Mouse (Mus musculus) liver, embryonic 14.5 days (tissue): ENCODE measurements at regions not wholly inside any gene's neighbourhood (a gene's known extent, or its start where the extent isn't known, plus 50 kb on each side); places are given as distances from the start of the nearest gene placed in this dataset.

Source experiments
- CTCF ChIP-seq: IDR thresholded peaks from 2 replicates; pipeline ENCODE4 v1.5.1; 2016; ENCODE audit warnings: antibody characterized with exemption, low read depth, control low read depth
- EP300 ChIP-seq: IDR thresholded peaks from 2 replicates; pipeline ENCODE4 v1.6.1; 2016; ENCODE audit warnings: antibody characterized with exemption, low read depth

- no peak for TF ChIP-seq CTCF
- no peak for TF ChIP-seq EP300
These were observed 274.9 kb downstream of the Cyp26b1 start for GRCm38 (mm10) chr6:84318774-84319173.
